Mouse (Mus musculus): ENCODE results near the gene Ccn6. TPM values are rescaled to one million over a fixed set of nuclear protein-coding genes. Genes with fewer than 3 reads are reported as not detected.

Ccn6 gene
- total RNA-seq (2023) = 0.69 to 0.70 TPM in 2 of 4 replicates, not detected in the others

DNA sequence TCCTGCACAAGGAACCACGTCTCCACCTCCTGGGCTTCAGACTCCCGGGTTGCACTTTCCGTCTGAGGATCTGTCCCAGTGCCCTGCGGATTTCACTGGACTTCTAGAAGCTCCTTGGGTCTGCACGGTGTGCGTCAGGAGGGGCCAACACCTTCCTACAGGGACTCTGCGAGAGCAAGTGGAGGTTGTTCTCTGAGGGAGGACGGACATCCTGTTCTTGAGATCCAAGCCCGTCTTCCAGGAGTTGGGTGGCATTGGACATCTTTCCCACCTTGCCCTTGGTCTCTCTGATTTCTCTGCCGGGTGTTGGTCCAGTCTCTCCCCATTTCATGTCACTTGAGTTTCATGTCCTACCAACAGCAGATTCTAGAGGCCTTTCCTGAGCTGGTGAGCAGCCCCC is at the start of gene Ccn6:
Gene Ccn6, minus strand, starts transcription at position 101 of the 400 bp plus-strand sequence.

DNA sequence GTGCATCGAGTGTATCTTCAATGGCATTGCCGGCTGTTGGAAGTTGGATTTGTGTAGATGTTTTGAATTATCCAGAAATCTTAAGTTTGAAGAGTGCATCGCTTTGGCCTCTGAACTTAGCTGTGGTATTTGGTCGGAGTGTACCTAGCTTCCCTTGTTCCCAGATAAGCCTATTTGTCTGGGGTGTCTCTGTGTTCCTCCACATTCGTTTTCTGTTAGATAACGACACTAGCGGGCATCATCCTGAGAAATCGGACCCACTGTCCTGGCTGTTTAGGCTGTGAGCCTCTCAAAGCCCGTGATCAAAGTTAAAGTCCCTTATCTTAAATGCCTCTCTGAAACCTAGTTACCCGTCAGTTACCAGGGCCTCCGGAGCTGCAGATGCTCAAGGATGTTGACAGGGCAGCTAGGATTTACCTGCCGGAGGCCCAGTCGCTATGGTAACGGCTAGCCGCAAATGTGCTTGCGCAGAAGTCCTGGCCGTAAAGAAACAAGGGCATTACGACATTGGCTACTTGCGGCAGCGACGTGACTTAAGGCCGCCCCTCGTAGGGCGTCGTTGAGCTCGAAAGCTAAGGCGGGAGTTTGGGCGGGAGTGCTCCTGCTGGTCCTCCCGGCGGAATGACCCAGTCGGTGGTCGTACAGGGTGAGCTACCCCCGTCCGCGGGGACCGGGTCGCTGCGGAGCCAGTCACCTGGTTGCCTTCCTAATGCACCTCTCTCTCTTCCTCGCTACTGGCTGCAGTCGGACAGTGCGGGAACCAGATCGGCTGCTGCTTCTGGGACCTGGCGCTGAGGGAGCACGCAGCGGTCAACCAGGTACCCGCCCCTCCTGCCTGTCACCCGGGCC is 29.9 kb downstream of the Ccn6 start, which contains the start of the genes Fam229b and Tube1:
Gene Fam229b, minus strand, starts transcription at position 453 of the 849 bp plus-strand sequence.
Gene Tube1, plus strand, starts transcription at position 515 of the 849 bp plus-strand sequence.

Other genes starting within 250 kb of the Ccn6 start
- gene Lama4, start 198.3 kb downstream of the Ccn6 start, total RNA-seq (2023) = 0.15 to 0.25 TPM in 2 of 4 replicates, not detected in the others
- gene Fam229b, start 29.9 kb downstream of the Ccn6 start, total RNA-seq (2023) = 0.35 to 1.3 TPM in 2 of 4 replicates, not detected in the others
- gene Tube1, start 29.8 kb downstream of the Ccn6 start, total RNA-seq (2023) = 5.4 to 7.9 TPM (median 7.2 TPM) in 4 replicates
- 53.8 to 63.9 TPM (median 54.8 TPM) in 4 replicates for gene Fyn, start 205.1 kb upstream of the Ccn6 start, total RNA-seq (2023)